Mouse (Mus musculus) kidney, adult 2 months (tissue): ENCODE results near the gene Pde6h.

Experiments used
- CTCF ChIP-seq: fragments of 200-500 bp; conservative IDR thresholded peaks from 2 replicates; pipeline ENCODE4 v1.5.1; 2011; ENCODE audit warnings: low read depth, mild to moderate bottlenecking, control low read depth, low read length, moderate library complexity, mixed read lengths; ENCODE audit not compliant: insufficient read depth, insufficient read length
- POLR2A ChIP-seq: fragments of 200-500 bp; IDR thresholded peaks from one replicate; pipeline ENCODE4 v1.6.1; 2011; ENCODE audit warnings: low read depth, low read length, control low read depth

DNA sequence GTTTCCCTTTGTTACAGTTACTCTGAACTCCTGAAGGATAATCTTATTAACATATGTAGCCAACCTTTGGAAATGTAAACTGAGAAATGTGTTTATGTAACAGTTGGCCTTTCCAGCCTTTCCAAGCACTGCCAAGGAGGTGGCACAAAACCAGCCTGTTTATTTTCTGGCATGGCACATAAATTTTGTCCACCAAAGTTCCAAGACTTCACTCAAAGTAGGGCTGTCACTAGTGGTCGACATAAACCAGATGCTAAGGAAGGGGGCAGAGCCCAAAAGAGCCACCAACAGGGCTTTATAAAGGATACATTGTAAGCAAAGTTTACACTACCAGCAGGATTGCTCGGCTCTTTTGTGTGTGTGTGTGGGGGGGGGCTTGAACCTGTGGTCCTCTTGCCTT is 5.7 kb upstream of the Pde6h start:
- TF ChIP-seq POLR2A (no peak), CTCF (no peak)
